Mouse (Mus musculus): ENCODE results near the gene Chid1.
"Not testable (repeated sequence)": the region's sequence is repeated elsewhere in the genome, so short reads cannot be mapped to it uniquely, and the experiment has no call there.

The Chid1 gene

GRCm38 (mm10) chr7:141460391-141461113, 79.1 kb downstream of the Chid1 start, which contains the start of gene Cracr2b:
Cracr2b (plus strand) TSS chr7:141461094.
- DNase-seq = peak; percentile 29 to 51

GRCm38 (mm10) chr7:141460001-141460390, 79.7 kb downstream of the Chid1 start:
- DNase-seq = peak; percentile 24 to 30

- peak; percentile 82 to 85 for DNase-seq
Measured at GRCm38 (mm10) chr7:141459301-141459711, 80.4 kb downstream of the Chid1 start.

GRCm38 (mm10) chr7:141458661-141459060, 81.0 kb downstream of the Chid1 start:
- no peak for DNase-seq

- peak; percentile 68 to 79 for DNase-seq
Measured at GRCm38 (mm10) chr7:141457986-141458660, 81.5 kb downstream of the Chid1 start.

- peak in 1 of 2 experiments; percentile 46 for DNase-seq
Measured at GRCm38 (mm10) chr7:141457236-141457635, 82.4 kb downstream of the Chid1 start.

GRCm38 (mm10) chr7:141456739-141457138, 82.9 kb downstream of the Chid1 start:
- peak; percentile 28 to 33 for DNase-seq

- peak; percentile 73 to 74 for DNase-seq
Measured at GRCm38 (mm10) chr7:141455610-141456314, 83.9 kb downstream of the Chid1 start.

GRCm38 (mm10) chr7:141454967-141455551, 84.6 kb downstream of the Chid1 start, which contains the start of gene Pnpla2:
Pnpla2 (plus strand) TSS chr7:141455198.
- DNase-seq = peak; percentile 92 to 97

- DNase-seq = no peak
Measured at GRCm38 (mm10) chr7:141453636-141454035, 86.0 kb downstream of the Chid1 start.

GRCm38 (mm10) chr7:141451928-141452327, 87.7 kb downstream of the Chid1 start:
- no peak for DNase-seq

GRCm38 (mm10) chr7:141447110-141447991, 92.3 kb downstream of the Chid1 start, which contains the start of gene Rplp2:
Rplp2 (plus strand) TSS chr7:141447370.
- peak; percentile 96 to 97 for DNase-seq

GRCm38 (mm10) chr7:141446374-141446773, 93.3 kb downstream of the Chid1 start:
- not testable (repeated sequence) for DNase-seq

GRCm38 (mm10) chr7:141443828-141444237, 95.8 kb downstream of the Chid1 start, which contains the start of gene Pidd1:
Pidd1 (minus strand) TSS chr7:141444025.
- DNase-seq = peak; percentile 28 to 55
